Mouse (Mus musculus) forebrain, embryonic 11.5 days (tissue): ENCODE data around the gene Id1. TPM values are rescaled to one million over a fixed set of nuclear protein-coding genes. Genes with fewer than 3 reads are reported as not detected.

Source experiments
- ATAC-seq: fragments of 200-750 bp; cut with Nextera tagmentation; replicated peaks from 2 replicates; pipeline ENCODE4 v1.8.0; 2017; ENCODE audit warnings: moderate TSS enrichment; ENCODE audit not compliant: low FRiP score
- DNase-seq: peaks from one replicate; pipeline ENCODE4 v3.0.0-alpha.2; 2017; ENCODE audit warnings: low spot score
- H3K27ac ChIP-seq: fragments of 300-500 bp; sonication (generic); 2 replicates; pipeline ENCODE4 v1.5.1; 2014; ENCODE audit warnings: low read depth, low read length
- H3K27me3 ChIP-seq: fragments of 300-500 bp; sonication (generic); 2 replicates; pipeline ENCODE4 v1.6.1; 2014; ENCODE audit warnings: mild to moderate bottlenecking, low read length, mixed read lengths; ENCODE audit not compliant: control insufficient read depth, insufficient read depth
- H3K36me3 ChIP-seq: fragments of 300-500 bp; sonication (generic); 2 replicates; pipeline ENCODE4 v1.6.1; 2014; ENCODE audit warnings: mild to moderate bottlenecking, low read length, moderate library complexity, mixed read lengths; ENCODE audit not compliant: control insufficient read depth, insufficient read depth
- H3K4me1 ChIP-seq: fragments of 300-500 bp; sonication (generic); replicated peaks from 2 replicates; pipeline ENCODE4 v1.6.1; 2014; ENCODE audit warnings: low read length, mixed read lengths; ENCODE audit not compliant: control insufficient read depth, insufficient read depth
- H3K4me2 ChIP-seq: fragments of 300-500 bp; sonication (generic); 2 replicates; pipeline ENCODE4 v1.6.1; 2014; ENCODE audit warnings: low read depth, mild to moderate bottlenecking, low read length, moderate library complexity, mixed read lengths; ENCODE audit not compliant: severe bottlenecking
- H3K4me3 ChIP-seq: fragments of 300-500 bp; sonication (generic); 2 replicates; pipeline ENCODE4 v1.5.1; 2014; ENCODE audit warnings: low read depth, low read length
- H3K9ac ChIP-seq: fragments of 300-500 bp; sonication (generic); 2 replicates; pipeline ENCODE4 v1.6.1; 2014; ENCODE audit warnings: low read length
- H3K9me3 ChIP-seq: fragments of 300-500 bp; sonication (generic); 2 replicates; pipeline ENCODE4 v1.6.1; 2016; ENCODE audit warnings: low read length, mixed read lengths; ENCODE audit not compliant: control insufficient read depth
- WGBS: fragments of 180-500 bp; shearing (Covaris S2); extraction: QIAGEN DNeasy Blood & Tissue Kit; methylation state at CpG from one replicate; pipeline ENCODE4 v1.1.7; 2014; 5-methylcytosine and 5-hydroxymethylcytosine counted together
- polyA plus RNA-seq: library from polyadenylated mRNA; unstranded; fragments of >200 nt; fragmentation: Nextera tagmentation; extraction: Ambion mirVana; gene quantifications from 2 replicates; pipeline ENCODE4 v1.2.1, GENCODE M21; 2014

Gene Id1
- polyA plus RNA-seq, 1 experiment from 2014 or later: 53.1 TPM

DNA sequence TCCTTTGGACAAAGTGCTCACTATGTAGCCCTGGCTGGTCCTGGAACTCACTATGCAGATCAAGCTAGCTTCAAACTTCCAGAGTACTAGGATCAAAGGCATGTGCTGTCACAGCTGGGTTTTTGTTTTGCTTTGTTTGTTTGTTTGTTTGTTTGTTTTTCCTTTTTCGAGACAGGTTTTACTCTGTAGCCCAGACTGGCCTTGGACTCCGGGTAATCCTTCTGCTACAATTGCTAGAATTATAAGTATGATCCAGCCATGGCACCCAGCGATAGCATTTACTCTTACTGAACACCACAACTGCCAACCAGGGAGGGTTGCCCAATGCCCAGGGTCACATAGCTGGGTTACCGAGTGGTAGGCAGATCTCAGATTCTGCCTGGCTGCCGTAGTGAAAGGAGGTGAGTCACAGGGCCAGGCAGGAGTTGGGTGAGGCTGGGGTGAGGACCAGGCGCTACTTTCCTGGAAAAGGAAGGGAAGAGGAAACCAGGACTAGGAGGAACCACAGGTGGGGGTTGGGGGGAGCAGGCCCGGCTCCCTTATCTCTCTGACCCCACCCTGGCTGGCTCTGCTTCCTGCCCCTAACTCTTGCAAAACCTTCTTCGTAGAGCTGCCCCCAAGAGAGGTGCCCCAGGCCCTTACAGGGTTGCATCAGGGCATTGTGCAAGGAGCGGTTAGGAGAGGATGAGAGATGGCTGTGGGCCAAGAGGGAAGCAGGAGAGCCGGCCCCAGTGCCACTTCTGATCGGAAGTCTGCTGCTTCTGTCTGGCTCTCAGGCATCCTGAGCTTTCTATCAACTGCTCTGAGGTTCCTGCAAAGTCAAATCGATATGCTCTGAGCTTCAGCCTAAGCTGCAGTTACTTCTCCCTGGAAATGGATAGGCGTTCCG, 5.3 kb downstream of the Id1 start:
- ATAC-seq (no peak), DNase-seq (peak; percentile 71)
- Histone ChIP-seq H3K4me2 (no peak overlapping the region), H3K9me3 (no peaks in the 10 kb centered on the region), H3K4me3 (no peak overlapping the region), H3K4me1 (peaks cover 15% of the 10 kb centered on the region), H3K27me3 (peaks cover 5% of the 10 kb centered on the region), H3K27ac (no peak overlapping the region), H3K36me3 (no peaks in the 10 kb centered on the region), H3K9ac (no peak overlapping the region)
- WGBS: 63% methylated on average over 14 of the region's 14 CpGs

DNA sequence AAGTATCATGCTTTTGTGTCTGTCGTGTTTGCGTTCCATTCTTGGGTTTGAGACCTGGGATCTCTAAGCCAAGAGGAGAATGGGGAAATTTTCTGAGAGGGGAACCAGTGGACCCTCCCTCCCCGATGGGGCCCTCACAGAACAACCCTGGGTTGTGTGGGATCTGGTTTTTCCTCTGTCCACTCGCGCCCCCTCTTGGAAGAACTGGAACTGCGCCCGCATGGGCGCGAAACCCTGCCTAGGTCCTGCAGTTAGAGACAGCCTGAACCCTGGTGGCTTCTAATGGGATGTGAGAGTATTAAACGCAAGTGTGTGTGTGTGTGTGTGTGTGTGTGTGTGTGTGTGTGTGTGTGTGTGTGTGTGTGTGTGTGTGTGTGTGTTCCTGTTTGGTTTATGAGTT, 6.4 kb downstream of the Id1 start:
- DNase-seq: peak; percentile 88
- Histone ChIP-seq H3K9ac (no peak overlapping the region), H3K9me3 (no peaks in the 10 kb centered on the region), H3K27ac (no peak overlapping the region), H3K36me3 (no peaks in the 10 kb centered on the region), H3K4me1 (peaks cover 11% of the 10 kb centered on the region), H3K27me3 (peaks cover 5% of the 10 kb centered on the region; the same call in 1 of the 2 replicates), H3K4me2 (no peak overlapping the region), H3K4me3 (no peak overlapping the region)
- ATAC-seq: no peak; the same call in 1 of the 2 replicates
- 25% methylated on average over 10 of the region's 10 CpGs for WGBS

GRCm38 (mm10) chr2:152753944-152754711, 18.1 kb downstream of the Id1 start, which contains the start of gene Cox4i2:
Gene Cox4i2 (plus strand): TSS chr2:152754173.
- Histone ChIP-seq H3K27ac (no peak within 1 kb of the TSS), H3K9me3 (no peaks in the 10 kb centered on the region), H3K9ac (peak within 1 kb of the TSS; percentile 24; the same call in 1 of the 2 replicates), H3K4me2 (peak within 1 kb of the TSS; percentile 48), H3K4me3 (peak within 1 kb of the TSS; percentile 3; the same call in 1 of the 2 replicates), H3K36me3 (no peaks in the 10 kb centered on the region), H3K27me3 (no peaks in the 10 kb centered on the region), H3K4me1 (peaks cover 4% of the 10 kb centered on the region; the same call in 1 of the 2 replicates)
- WGBS: 2% methylated on average over 30 of the region's 30 CpGs
- DNase-seq (peak; percentile 60), ATAC-seq (0 out of 2 replicates have a peak, but pooled peaks have one; percentile 24)

DNA sequence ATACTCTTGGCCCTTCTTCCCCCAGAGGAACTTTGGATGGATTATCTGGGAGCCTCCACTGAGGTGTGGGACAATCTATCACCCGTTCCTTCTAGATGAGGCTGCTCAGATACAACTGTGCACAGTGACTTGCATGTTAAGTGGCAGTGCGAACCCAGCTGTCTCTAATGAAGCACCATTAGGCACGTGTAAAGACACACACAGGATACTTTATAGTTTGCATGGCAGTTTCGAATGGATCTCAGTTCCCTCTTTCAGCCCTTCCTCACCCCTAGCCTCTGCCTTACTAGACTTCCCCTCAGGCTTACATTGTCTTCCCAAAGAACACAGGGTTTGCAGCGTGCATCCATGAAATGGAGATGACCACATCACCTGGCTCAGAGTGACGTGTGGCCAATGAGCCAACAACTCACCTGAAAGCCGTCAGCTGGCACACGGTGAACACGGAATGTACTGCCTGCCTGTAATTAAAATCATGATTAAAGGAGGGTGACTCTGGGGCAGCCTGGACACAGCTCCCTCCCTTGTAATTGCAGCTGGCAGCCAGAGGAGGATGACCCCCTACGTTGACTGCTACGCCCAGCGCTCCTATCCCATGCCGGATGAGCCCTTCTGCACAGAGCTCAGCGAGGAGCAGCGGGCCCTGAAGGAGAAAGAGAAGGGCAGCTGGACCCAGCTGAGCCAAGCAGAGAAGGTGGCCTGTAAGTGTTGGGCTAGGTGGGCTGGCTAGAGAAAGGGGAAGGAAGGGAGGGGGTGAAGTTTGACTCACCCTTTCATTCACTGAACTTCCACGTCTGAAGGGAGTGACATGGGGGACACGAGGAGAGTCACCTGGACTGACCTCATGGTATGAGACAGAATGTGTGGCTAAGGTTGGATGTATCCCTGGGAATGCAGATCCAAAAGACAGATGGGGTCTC, 20.7 kb downstream of the Id1 start:
- no peaks in the 10 kb centered on the region for H3K27me3 ChIP-seq
- H3K9ac ChIP-seq: no peak overlapping the region
- no peaks in the 10 kb centered on the region for H3K36me3 ChIP-seq
- no peak overlapping the region for H3K4me2 ChIP-seq
- no peak overlapping the region for H3K4me3 ChIP-seq
- ATAC-seq (no peak), DNase-seq (no peak)
- no peaks in the 10 kb centered on the region for H3K9me3 ChIP-seq
- 66% methylated on average over 17 of the region's 17 CpGs for WGBS
- no peak overlapping the region for H3K27ac ChIP-seq
- H3K4me1 ChIP-seq: peaks cover 4% of the 10 kb centered on the region; the same call in 1 of the 2 replicates

DNA sequence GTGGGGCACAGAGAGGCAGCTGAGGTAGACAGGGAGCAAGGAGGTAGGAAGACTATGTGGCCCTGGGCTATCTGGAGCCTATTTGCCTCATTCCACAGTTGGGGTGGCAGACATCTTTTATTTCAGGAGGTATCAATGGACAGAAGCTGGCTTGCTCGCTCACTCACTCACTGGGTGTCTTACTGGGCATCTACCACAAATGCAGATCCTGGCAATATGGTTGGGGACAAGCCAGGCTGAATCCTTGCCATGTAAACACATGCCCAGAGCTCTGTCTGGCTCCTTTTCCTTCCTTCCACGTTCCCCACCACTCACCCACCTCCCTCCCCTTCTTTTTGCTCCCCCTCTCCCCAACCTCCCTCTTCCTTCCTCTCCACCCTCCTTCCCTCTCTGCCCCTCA, 21.4 kb downstream of the Id1 start:
- 52% methylated on average over 2 of the region's 2 CpGs for whole genome bisulfite sequencing
- H3K9ac ChIP-seq: no peak overlapping the region
- no peak for DNase-seq
- H3K36me3 ChIP-seq: no peaks in the 10 kb centered on the region
- H3K4me1 ChIP-seq: peaks cover 4% of the 10 kb centered on the region; the same call in 1 of the 2 replicates
- no peak for ATAC-seq
- H3K4me2 ChIP-seq: no peak overlapping the region
- no peak overlapping the region for H3K27ac ChIP-seq
- no peak overlapping the region for H3K4me3 ChIP-seq
- no peaks in the 10 kb centered on the region for H3K9me3 ChIP-seq
- no peaks in the 10 kb centered on the region for H3K27me3 ChIP-seq

- WGBS: 59% methylated on average over 4 of the region's 4 CpGs
- Histone ChIP-seq H3K9me3 (no peaks in the 10 kb centered on the region), H3K4me1 (peaks cover 4% of the 10 kb centered on the region; the same call in 1 of the 2 replicates), H3K27ac (no peak overlapping the region), H3K36me3 (no peaks in the 10 kb centered on the region), H3K9ac (no peak overlapping the region), H3K4me2 (no peak overlapping the region), H3K27me3 (no peaks in the 10 kb centered on the region), H3K4me3 (no peak overlapping the region)
- ATAC-seq (no peak), DNase-seq (no peak)
These were observed 22.3 kb downstream of the Id1 start for GRCm38 (mm10) chr2:152758351-152758750.

GRCm38 (mm10) chr2:152763310-152763709, 27.3 kb downstream of the Id1 start:
- Histone ChIP-seq H3K9me3 (no peaks in the 10 kb centered on the region), H3K27me3 (no peaks in the 10 kb centered on the region), H3K36me3 (no peaks in the 10 kb centered on the region), H3K27ac (no peak overlapping the region), H3K4me2 (no peak overlapping the region), H3K4me1 (peaks cover 6% of the 10 kb centered on the region; the same call in 1 of the 2 replicates), H3K9ac (no peak overlapping the region), H3K4me3 (no peak overlapping the region)
- 74% methylated on average over 6 of the region's 6 CpGs for WGBS
- ATAC-seq (no peak), DNase-seq (no peak)
